Mouse (Mus musculus): ENCODE data around the gene Lrrc45. TPM values are rescaled to one million over a fixed set of nuclear protein-coding genes. Genes with fewer than 3 reads are reported as not detected.

Gene Lrrc45
- polyA plus RNA-seq, 1 experiment = 10.6 TPM

DNA sequence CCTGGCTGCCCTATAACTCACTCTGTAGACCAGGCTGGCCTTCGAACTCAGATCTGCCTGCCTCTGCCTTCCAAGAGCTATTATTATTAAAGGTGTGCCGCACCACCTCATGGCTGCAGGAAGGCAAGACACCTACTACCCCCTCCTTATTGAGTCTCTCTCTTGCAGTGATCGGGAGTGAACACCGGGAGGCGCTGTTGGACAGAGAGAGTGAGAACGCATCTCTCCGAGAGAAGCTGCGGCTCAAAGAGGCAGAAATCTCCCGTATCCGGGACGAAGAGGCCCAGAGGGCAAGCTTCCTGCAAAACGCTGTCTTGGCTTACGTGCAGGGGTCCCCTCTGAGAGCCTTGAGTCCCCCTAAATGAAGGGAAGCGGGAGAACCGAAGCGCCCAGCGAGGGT, 6.7 kb downstream of the Lrrc45 start:
- no peaks in the 10 kb centered on the region for H3K79me2 ChIP-seq (ENCODE audit: control insufficient read depth, insufficient read depth)
- peaks cover 7% of the 10 kb centered on the region for H3K36me3 ChIP-seq (ENCODE audit: control insufficient read depth, insufficient read depth)
- TF ChIP-seq MAX (IDR thresholded peaks at IDR 0.05; ENCODE audit: low read depth) = no peak
- no peak for TF ChIP-seq TCF3 (IDR thresholded peaks at IDR 0.05; ENCODE audit: insufficient read length, low read depth)
- TF ChIP-seq USF1 (IDR thresholded peaks at IDR 0.05; ENCODE audit: low read depth) = no peak
- TF ChIP-seq POLR2A (IDR thresholded peaks at IDR 0.05; ENCODE audit: insufficient read length, low read depth) = no peak
- TF ChIP-seq REST (IDR thresholded peaks at IDR 0.05; ENCODE audit: insufficient read depth, insufficient read length) = no peak
- TF ChIP-seq MYOG (IDR thresholded peaks at IDR 0.05; ENCODE audit: control insufficient read depth in 1 of 3, insufficient read depth in 1 of 3, insufficient read length in 2 of 3, low read depth in 2 of 3) = no peak
- TF ChIP-seq TCF12 (IDR thresholded peaks at IDR 0.05; ENCODE audit: insufficient read depth, poor library complexity, severe bottlenecking) = no peak
- TF ChIP-seq E2F4 (IDR thresholded peaks at IDR 0.05; ENCODE audit: insufficient read depth) = no peak
- TF ChIP-seq SRF (IDR thresholded peaks at IDR 0.05; ENCODE audit: control insufficient read depth, insufficient read length, low read depth) = no peak
- TF ChIP-seq CEBPB (IDR thresholded peaks at IDR 0.05; ENCODE audit: insufficient read depth, poor library complexity, severe bottlenecking) = no peak
- no peak for TF ChIP-seq POLR2AphosphoS2 (IDR thresholded peaks at IDR 0.05; ENCODE audit: insufficient read length, low read depth)
- no peak for TF ChIP-seq MYOD1 (IDR thresholded peaks at IDR 0.05; ENCODE audit: control insufficient read depth in 1 of 3, insufficient read length in 2 of 3, low read depth in 2 of 3)
- H3K4me2 ChIP-seq (ENCODE audit: low read depth) = peak overlapping the region; percentile 42
- H3K27me3 ChIP-seq (ENCODE audit: control insufficient read depth, insufficient read depth, insufficient read length) = no peaks in the 10 kb centered on the region
- no peak overlapping the region for H3K4me3 ChIP-seq
- H3ac ChIP-seq (ENCODE audit: control insufficient read depth, insufficient read length) = no peak overlapping the region

DNA sequence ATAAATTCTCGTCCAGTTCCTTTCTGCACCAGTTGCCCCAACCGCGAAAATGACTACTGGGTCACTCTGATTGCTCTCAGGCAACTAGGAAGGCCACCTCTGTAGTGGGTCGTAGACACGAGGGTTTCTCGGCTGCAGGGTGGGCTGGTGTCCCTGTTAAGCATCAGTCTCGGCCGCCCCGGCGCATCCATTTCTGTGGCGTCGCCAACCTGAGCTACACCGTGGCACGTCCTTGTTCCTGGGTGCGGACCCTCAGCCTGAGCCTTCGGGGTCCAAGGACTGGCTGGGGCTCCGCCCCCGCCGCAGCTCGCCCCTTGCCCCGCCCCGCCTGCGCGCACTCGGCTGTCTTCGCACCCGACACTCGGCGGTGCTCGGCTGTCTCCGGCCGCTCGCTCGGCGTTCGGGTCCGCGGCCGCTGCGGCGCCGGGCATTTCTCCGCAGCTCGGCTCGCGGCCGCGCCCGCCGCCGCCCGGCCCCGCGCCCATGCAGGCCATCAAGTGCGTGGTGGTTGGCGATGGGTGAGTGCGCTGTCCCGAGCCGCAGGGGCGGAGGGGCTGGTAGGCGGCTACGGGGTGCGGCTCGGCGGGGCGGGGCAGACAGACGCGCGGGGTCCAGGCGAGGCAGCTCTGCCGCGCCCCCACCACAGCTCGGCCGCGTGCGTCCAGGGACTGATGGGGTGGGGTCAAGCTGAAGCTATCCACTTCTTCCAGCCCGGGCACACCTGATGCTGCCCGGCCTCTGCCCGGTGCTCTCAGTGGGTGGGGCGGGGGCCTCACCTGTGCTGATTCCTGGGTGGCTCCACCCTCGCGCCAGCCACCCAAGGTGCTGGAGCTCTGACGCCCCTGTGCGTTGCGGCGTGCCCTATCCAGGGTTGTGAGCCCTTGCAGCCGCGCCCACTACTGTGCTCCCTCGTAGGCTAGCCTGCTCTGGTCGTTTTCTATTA, 7.7 kb downstream of the Lrrc45 start, which contains the start of gene Rac3:
TSS of gene Rac3 (plus strand) at position 347 of the 943 bp plus-strand sequence.
- Histone ChIP-seq H3ac (ENCODE audit: control insufficient read depth, insufficient read length) (no peak within 1 kb of the TSS), H3K27me3 (ENCODE audit: control insufficient read depth, insufficient read depth, insufficient read length) (no peaks in the 10 kb centered on the region), H3K36me3 (ENCODE audit: control insufficient read depth, insufficient read depth) (peaks cover 7% of the 10 kb centered on the region), H3K4me2 (ENCODE audit: low read depth) (peak within 1 kb of the TSS; percentile 42), H3K4me3 (no peak within 1 kb of the TSS), H3K79me2 (ENCODE audit: control insufficient read depth, insufficient read depth) (no peaks in the 10 kb centered on the region)
- TF ChIP-seq POLR2AphosphoS2 (IDR thresholded peaks at IDR 0.05; ENCODE audit: insufficient read length, low read depth) = peak; percentile 33
- TF ChIP-seq CEBPB (IDR thresholded peaks at IDR 0.05; ENCODE audit: insufficient read depth, poor library complexity, severe bottlenecking) = no peak

DNA sequence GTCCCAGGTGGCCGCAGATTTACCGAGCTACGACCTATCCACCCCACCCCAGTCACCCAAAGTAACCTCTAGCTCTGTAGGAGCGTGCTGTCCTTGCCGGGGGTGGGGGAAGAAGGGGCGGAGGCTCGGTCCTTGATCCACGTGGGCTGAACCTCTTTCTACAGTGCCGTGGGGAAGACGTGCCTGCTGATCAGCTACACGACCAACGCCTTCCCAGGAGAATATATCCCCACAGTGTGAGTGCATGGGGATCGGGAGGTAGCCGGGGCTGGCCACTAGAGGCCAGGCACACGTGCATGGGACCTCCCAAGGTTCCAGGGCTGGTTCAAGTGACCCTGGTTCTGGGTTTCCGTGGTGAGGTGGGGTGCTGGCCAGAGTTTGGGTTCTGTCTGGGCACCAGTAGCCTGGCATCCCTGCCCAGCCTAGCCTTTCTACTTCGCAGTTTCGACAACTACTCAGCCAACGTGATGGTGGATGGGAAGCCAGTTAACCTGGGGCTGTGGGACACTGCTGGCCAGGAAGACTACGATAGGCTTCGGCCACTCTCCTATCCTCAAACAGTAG, 8.4 kb downstream of the Lrrc45 start:
- no peak overlapping the region for H3K4me3 ChIP-seq

DNA sequence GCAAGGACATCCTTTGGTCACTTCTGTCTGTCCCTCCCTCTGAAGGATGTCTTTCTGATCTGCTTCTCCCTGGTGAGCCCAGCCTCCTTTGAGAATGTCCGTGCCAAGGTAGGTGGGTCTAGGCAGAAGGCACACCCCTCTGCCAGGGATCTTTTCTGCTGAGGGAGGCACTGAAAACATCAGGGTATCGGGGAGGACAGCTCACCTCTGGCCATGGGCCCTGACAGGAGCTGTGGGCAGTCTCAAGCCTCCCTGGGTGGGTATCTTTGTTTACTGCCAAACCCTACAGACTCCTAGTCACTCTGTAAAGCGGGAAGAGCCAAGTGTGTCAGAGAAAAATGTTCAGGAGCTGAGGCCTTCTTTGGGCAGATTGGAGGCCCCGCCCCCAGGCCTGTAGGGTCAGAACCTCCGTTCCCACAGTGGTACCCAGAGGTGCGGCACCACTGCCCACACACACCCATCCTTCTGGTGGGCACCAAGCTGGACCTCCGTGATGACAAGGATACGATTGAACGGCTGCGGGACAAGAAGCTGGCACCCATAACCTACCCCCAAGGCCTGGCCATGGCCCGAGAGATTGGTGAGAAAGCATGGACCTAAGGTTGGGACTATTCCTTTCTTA, 9.1 kb downstream of the Lrrc45 start:
- TF ChIP-seq POLR2A (IDR thresholded peaks at IDR 0.05; ENCODE audit: insufficient read length, low read depth) = no peak
- TF ChIP-seq REST (IDR thresholded peaks at IDR 0.05; ENCODE audit: insufficient read depth, insufficient read length) = no peak
- no peak for TF ChIP-seq SRF (IDR thresholded peaks at IDR 0.05; ENCODE audit: control insufficient read depth, insufficient read length, low read depth)
- no peak for TF ChIP-seq TCF3 (IDR thresholded peaks at IDR 0.05; ENCODE audit: insufficient read length, low read depth)
- TF ChIP-seq MAX (IDR thresholded peaks at IDR 0.05; ENCODE audit: low read depth) = no peak
- no peak for TF ChIP-seq MYOG (IDR thresholded peaks at IDR 0.05; ENCODE audit: control insufficient read depth in 1 of 3, insufficient read depth in 1 of 3, insufficient read length in 2 of 3, low read depth in 2 of 3)
- TF ChIP-seq MYOD1 (IDR thresholded peaks at IDR 0.05; ENCODE audit: control insufficient read depth in 1 of 3, insufficient read length in 2 of 3, low read depth in 2 of 3) = no peak
- H3K79me2 ChIP-seq (ENCODE audit: control insufficient read depth, insufficient read depth) = no peaks in the 10 kb centered on the region
- H3ac ChIP-seq (ENCODE audit: control insufficient read depth, insufficient read length) = no peak overlapping the region
- H3K4me3 ChIP-seq = no peak overlapping the region
- no peak overlapping the region for H3K4me2 ChIP-seq (ENCODE audit: low read depth)
- H3K36me3 ChIP-seq (ENCODE audit: control insufficient read depth, insufficient read depth) = no peaks in the 10 kb centered on the region
- no peaks in the 10 kb centered on the region for H3K27me3 ChIP-seq (ENCODE audit: control insufficient read depth, insufficient read depth, insufficient read length)

More for the DNA sequence above, 8.4 kb downstream of the Lrrc45 start:
- TF ChIP-seq REST (IDR thresholded peaks at IDR 0.05; ENCODE audit: insufficient read depth, insufficient read length) (no peak), MYOG (IDR thresholded peaks at IDR 0.05; ENCODE audit: control insufficient read depth in 1 of 3, insufficient read depth in 1 of 3, insufficient read length in 2 of 3, low read depth in 2 of 3) (no peak), SRF (IDR thresholded peaks at IDR 0.05; ENCODE audit: control insufficient read depth, insufficient read length, low read depth) (no peak)
- no peaks in the 10 kb centered on the region for H3K79me2 ChIP-seq (ENCODE audit: control insufficient read depth, insufficient read depth)
- no peak overlapping the region for H3ac ChIP-seq (ENCODE audit: control insufficient read depth, insufficient read length)
- peak overlapping the region; percentile 42 for H3K4me2 ChIP-seq (ENCODE audit: low read depth)
- no peaks in the 10 kb centered on the region for H3K36me3 ChIP-seq (ENCODE audit: control insufficient read depth, insufficient read depth)
- no peaks in the 10 kb centered on the region for H3K27me3 ChIP-seq (ENCODE audit: control insufficient read depth, insufficient read depth, insufficient read length)

DNA sequence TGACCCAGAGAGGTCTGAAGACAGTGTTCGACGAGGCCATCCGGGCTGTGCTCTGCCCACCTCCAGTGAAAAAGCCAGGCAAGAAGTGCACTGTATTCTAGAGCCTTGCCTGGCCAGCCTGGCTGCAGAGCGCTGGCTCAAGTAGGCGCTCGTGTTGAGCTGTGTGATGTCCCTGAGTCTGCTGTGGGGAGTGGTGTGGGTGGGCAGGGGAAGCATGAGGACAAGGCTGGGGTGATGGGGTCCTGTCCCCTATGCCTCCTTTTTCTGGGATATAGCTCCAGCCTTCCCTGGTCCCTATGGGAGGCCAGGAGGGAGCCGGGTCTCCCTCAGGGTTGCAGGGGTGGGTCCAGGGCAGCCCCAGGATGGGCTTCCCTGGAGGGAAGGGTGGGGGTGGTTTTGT, 9.8 kb downstream of the Lrrc45 start:
- Histone ChIP-seq H3K36me3 (ENCODE audit: control insufficient read depth, insufficient read depth) (no peaks in the 10 kb centered on the region), H3K4me3 (no peak overlapping the region), H3K79me2 (ENCODE audit: control insufficient read depth, insufficient read depth) (no peaks in the 10 kb centered on the region), H3K27me3 (ENCODE audit: control insufficient read depth, insufficient read depth, insufficient read length) (no peaks in the 10 kb centered on the region), H3ac (ENCODE audit: control insufficient read depth, insufficient read length) (no peak overlapping the region), H3K4me2 (ENCODE audit: low read depth) (no peak overlapping the region)
- TF ChIP-seq MYOG (IDR thresholded peaks at IDR 0.05; ENCODE audit: control insufficient read depth in 1 of 3, insufficient read depth in 1 of 3, insufficient read length in 2 of 3, low read depth in 2 of 3) (no peak), USF1 (IDR thresholded peaks at IDR 0.05; ENCODE audit: low read depth) (no peak), POLR2AphosphoS2 (IDR thresholded peaks at IDR 0.05; ENCODE audit: insufficient read length, low read depth) (no peak), TCF3 (IDR thresholded peaks at IDR 0.05; ENCODE audit: insufficient read length, low read depth) (no peak), TCF12 (IDR thresholded peaks at IDR 0.05; ENCODE audit: insufficient read depth, poor library complexity, severe bottlenecking) (no peak), SRF (IDR thresholded peaks at IDR 0.05; ENCODE audit: control insufficient read depth, insufficient read length, low read depth) (no peak)
